Mouse (Mus musculus) CH12.LX (cell line): ENCODE results near the gene Mgat3. TPM values are rescaled to one million over a fixed set of nuclear protein-coding genes. Genes with fewer than 3 reads are reported as not detected.

Experiments used
- DNase-seq: peaks from one replicate; pipeline ENCODE4 v3.0.0-alpha.2; 2013; ENCODE audit errors: extremely low read depth
- H3K27ac ChIP-seq: 2 replicates; pipeline ENCODE4 v1.5.1; 2012; ENCODE audit warnings: low read depth, mild to moderate bottlenecking, control low read depth, moderate library complexity; ENCODE audit not compliant: insufficient read depth
- H3K27me3 ChIP-seq: replicated peaks from 2 replicates; pipeline ENCODE3; 2012; ENCODE audit warnings: inconsistent platforms
- H3K36me3 ChIP-seq, 2 experiments: replicated peaks in 1 of 2; 2 replicates each; pipeline versions ENCODE3 to v1.6.1; 2012; ENCODE audit warnings: inconsistent platforms in 1 of 2, low read length in 1 of 2, mild to moderate bottlenecking in 1 of 2, mixed read lengths in 1 of 2, moderate library complexity in 1 of 2; ENCODE audit not compliant: control insufficient read depth in 1 of 2, insufficient read depth in 1 of 2
- H3K4me1 ChIP-seq, 2 experiments: 2 replicates each; pipeline ENCODE4 v1.6.1; 2012; ENCODE audit warnings: inconsistent platforms in 1 of 2, moderate library complexity in 1 of 2; ENCODE audit not compliant: insufficient read depth in 2 of 2, control insufficient read depth in 1 of 2
- H3K4me2 ChIP-seq: 2 replicates; pipeline ENCODE4 v1.6.1; 2012; ENCODE audit warnings: low read depth, mild to moderate bottlenecking, control low read depth; ENCODE audit not compliant: poor library complexity, insufficient read depth, severe bottlenecking
- H3K4me3 ChIP-seq, 3 experiments: fragments of 150-350 bp in 1 of 3; sonication (generic) in 1 of 3; replicated peaks in 1 of 3; 2 replicates each; pipeline versions ENCODE3 to v1.5.1; 2011 to 2012; ENCODE audit warnings: low read depth in 2 of 3, low read length in 2 of 3, mild to moderate bottlenecking in 2 of 3, moderate library complexity in 2 of 3, control low read depth in 1 of 3, improper control_type of control experiment in 1 of 3, inconsistent platforms in 1 of 3, mixed read lengths in 1 of 3; ENCODE audit not compliant: poor library complexity in 1 of 3
- H3K79me2 ChIP-seq: replicated peaks from 2 replicates; pipeline ENCODE4 v1.6.1; 2012; ENCODE audit warnings: mild to moderate bottlenecking, moderate library complexity; ENCODE audit not compliant: control insufficient read depth, poor library complexity, insufficient read depth, severe bottlenecking; ENCODE audit errors: extremely low read depth
- H3K9ac ChIP-seq: 2 replicates; pipeline ENCODE4 v1.6.1; 2012; ENCODE audit warnings: low read depth, mild to moderate bottlenecking, control low read depth, moderate library complexity; ENCODE audit not compliant: insufficient read depth
- H3K9me3 ChIP-seq: replicated peaks from 2 replicates; pipeline ENCODE3; 2012; ENCODE audit warnings: low read length, inconsistent platforms, mixed read lengths
- BHLHE40 ChIP-seq: IDR thresholded peaks from 2 replicates; pipeline ENCODE4 v1.6.1; 2011; ENCODE audit warnings: mild to moderate bottlenecking, low read depth, low read length, improper control_type of control experiment
- CHD1 ChIP-seq: IDR thresholded peaks from 2 replicates; pipeline ENCODE4 v1.6.1; 2012; ENCODE audit warnings: low read depth, low read length, improper control_type of control experiment, inconsistent platforms
- CHD2 ChIP-seq: IDR thresholded peaks from 2 replicates; pipeline ENCODE4 v1.6.1; 2011; ENCODE audit warnings: low read length, improper control_type of control experiment
- CTCF ChIP-seq, 2 experiments: IDR thresholded peaks in 1 of 2; conservative IDR thresholded peaks in 1 of 2; 2 replicates each; pipeline ENCODE4 v1.5.1; 2011 to 2012; ENCODE audit warnings: low read depth in 2 of 2, low read length in 2 of 2, improper control_type of control experiment in 1 of 2, inconsistent platforms in 1 of 2, mild to moderate bottlenecking in 1 of 2, moderate library complexity in 1 of 2
- E2F4 ChIP-seq: IDR thresholded peaks from 2 replicates; pipeline ENCODE4 v1.6.1; 2011; ENCODE audit warnings: low read depth, low read length, improper control_type of control experiment; ENCODE audit not compliant: insufficient replicate concordance
- ELF1 ChIP-seq: IDR thresholded peaks from 2 replicates; pipeline ENCODE4 v1.6.1; 2014; ENCODE audit warnings: low read depth, mild to moderate bottlenecking, inconsistent platforms, low read length, improper control_type of control experiment
- EP300 ChIP-seq: IDR thresholded peaks from 2 replicates; pipeline ENCODE4 v1.6.1; 2011; ENCODE audit warnings: low read length, improper control_type of control experiment
- ETS1 ChIP-seq: conservative IDR thresholded peaks from 2 replicates; pipeline ENCODE4 v1.6.1; 2012; ENCODE audit warnings: low read depth, mild to moderate bottlenecking, inconsistent platforms, low read length, improper control_type of control experiment, moderate library complexity
- GABPA ChIP-seq: IDR thresholded peaks from 2 replicates; pipeline ENCODE4 v1.6.1; 2012; ENCODE audit warnings: low read depth, low read length, improper control_type of control experiment, inconsistent platforms; ENCODE audit not compliant: insufficient replicate concordance
- HCFC1 ChIP-seq: IDR thresholded peaks from 2 replicates; pipeline ENCODE4 v1.6.1; 2012; ENCODE audit warnings: low read depth, mild to moderate bottlenecking, inconsistent platforms, low read length, improper control_type of control experiment
- IRF4 ChIP-seq: IDR thresholded peaks from 2 replicates; pipeline ENCODE4 v1.6.1; 2014; ENCODE audit warnings: low read depth, mild to moderate bottlenecking, inconsistent platforms, low read length, improper control_type of control experiment
- KAT2A ChIP-seq: IDR thresholded peaks from 2 replicates; pipeline ENCODE4 v1.6.1; 2012; ENCODE audit warnings: low read length, improper control_type of control experiment, inconsistent platforms; ENCODE audit not compliant: insufficient replicate concordance
- MAX ChIP-seq: IDR thresholded peaks from 2 replicates; pipeline ENCODE4 v1.6.1; 2011; ENCODE audit warnings: low read length, improper control_type of control experiment
- MAZ ChIP-seq: IDR thresholded peaks from 2 replicates; pipeline ENCODE4 v1.6.1; 2012; ENCODE audit warnings: low read depth, mild to moderate bottlenecking, inconsistent platforms, low read length, improper control_type of control experiment, moderate library complexity
- MEF2A ChIP-seq: IDR thresholded peaks from 2 replicates; pipeline ENCODE4 v1.6.1; 2014; ENCODE audit warnings: low read depth, mild to moderate bottlenecking, inconsistent platforms, low read length, improper control_type of control experiment, borderline replicate concordance
- MXI1 ChIP-seq: IDR thresholded peaks from 2 replicates; pipeline ENCODE4 v1.6.1; 2011; ENCODE audit warnings: mild to moderate bottlenecking, low read depth, low read length, improper control_type of control experiment
- MYC ChIP-seq: IDR thresholded peaks from 2 replicates; pipeline ENCODE4 v1.6.1; 2011; ENCODE audit warnings: low read depth, mild to moderate bottlenecking, improper control_type of control experiment, low read length
- NELFE ChIP-seq: IDR thresholded peaks from 2 replicates; pipeline ENCODE4 v1.6.1; 2011; ENCODE audit warnings: low read depth, low read length, improper control_type of control experiment
- NRF1 ChIP-seq: IDR thresholded peaks from 2 replicates; pipeline ENCODE4 v1.6.1; 2014; ENCODE audit warnings: low read depth, mild to moderate bottlenecking, inconsistent platforms, low read length, improper control_type of control experiment, moderate library complexity
- PAX5 ChIP-seq: IDR thresholded peaks from 2 replicates; pipeline ENCODE4 v1.6.1; 2012; ENCODE audit warnings: low read length, inconsistent platforms, mixed read lengths
- POLR2A ChIP-seq: IDR thresholded peaks from 2 replicates; pipeline ENCODE4 v1.6.1; 2011; ENCODE audit warnings: low read depth, mild to moderate bottlenecking, improper control_type of control experiment, low read length
- RAD21 ChIP-seq: IDR thresholded peaks from 2 replicates; pipeline ENCODE4 v1.6.1; 2011; ENCODE audit warnings: low read depth, mild to moderate bottlenecking, low read length, improper control_type of control experiment, moderate library complexity
- SIN3A ChIP-seq: IDR thresholded peaks from 2 replicates; pipeline ENCODE4 v1.6.1; 2012; ENCODE audit warnings: low read length, improper control_type of control experiment, inconsistent platforms
- SMC3 ChIP-seq: IDR thresholded peaks from 2 replicates; pipeline ENCODE4 v1.6.1; 2011; ENCODE audit warnings: low read depth, low read length, improper control_type of control experiment
- TBP ChIP-seq: conservative IDR thresholded peaks from 2 replicates; pipeline ENCODE4 v1.6.1; 2011; ENCODE audit warnings: low read depth, low read length, improper control_type of control experiment
- TCF12 ChIP-seq: IDR thresholded peaks from 2 replicates; pipeline ENCODE4 v1.6.1; 2014; ENCODE audit warnings: low read depth, mild to moderate bottlenecking, inconsistent platforms, low read length, improper control_type of control experiment
- UBTF ChIP-seq: IDR thresholded peaks from 2 replicates; pipeline ENCODE4 v1.6.1; 2012; ENCODE audit warnings: low read depth, mild to moderate bottlenecking, inconsistent platforms, low read length, improper control_type of control experiment, moderate library complexity
- USF1 ChIP-seq: IDR thresholded peaks from 2 replicates; pipeline ENCODE4 v1.6.1; 2014; ENCODE audit warnings: low read depth, mild to moderate bottlenecking, inconsistent platforms, low read length, improper control_type of control experiment
- USF2 ChIP-seq: conservative IDR thresholded peaks from 2 replicates; pipeline ENCODE4 v1.6.1; 2011; ENCODE audit warnings: low read depth, low read length, improper control_type of control experiment
- ZKSCAN1 ChIP-seq: IDR thresholded peaks from 2 replicates; pipeline ENCODE4 v1.6.1; 2012; ENCODE audit warnings: low read depth, inconsistent platforms, low read length, improper control_type of control experiment, borderline replicate concordance
- dilution Hi-C: fragments of 300-500 bp; cut with MboI; formaldehyde crosslinking; loops from 2 replicates; pipeline ENCODE4 v1.14.3; 2020; ENCODE audit warnings: low sequenced_read_pairs; ENCODE audit not compliant: extremely low pct_unique_long_range_greater_than_20kb, extremely low pct_ligation_motif_present
- in situ Hi-C: fragments of 300-500 bp; cut with MboI; formaldehyde crosslinking; loops from 3 replicates; pipeline ENCODE4 v1.14.3; 2019; ENCODE audit warnings: low sequenced_read_pairs, low pct_ligation_motif_present, low pct_unique_long_range_greater_than_20kb, mixed read lengths
- polyA plus RNA-seq: library from polyadenylated mRNA; unstranded; fragments of >175 nt; gene quantifications from 2 replicates; pipeline ENCODE4 v1.2.1, GENCODE M21; 2012; ENCODE audit warnings: low read depth; ENCODE audit not compliant: insufficient read length
- total RNA-seq, 2 experiments: library from RNA; depleted of rRNA; stranded (reverse); fragments of 300-350 nt in 1 of 2; fragments of >200 nt in 1 of 2; gene quantifications; 2 replicates each; pipeline ENCODE4 v1.2.3; 2012 to 2014

Gene Mgat3
- total and polyA plus RNA-seq, 3 experiments: 0.09 to 0.36 (median 0.21) TPM

DNA sequence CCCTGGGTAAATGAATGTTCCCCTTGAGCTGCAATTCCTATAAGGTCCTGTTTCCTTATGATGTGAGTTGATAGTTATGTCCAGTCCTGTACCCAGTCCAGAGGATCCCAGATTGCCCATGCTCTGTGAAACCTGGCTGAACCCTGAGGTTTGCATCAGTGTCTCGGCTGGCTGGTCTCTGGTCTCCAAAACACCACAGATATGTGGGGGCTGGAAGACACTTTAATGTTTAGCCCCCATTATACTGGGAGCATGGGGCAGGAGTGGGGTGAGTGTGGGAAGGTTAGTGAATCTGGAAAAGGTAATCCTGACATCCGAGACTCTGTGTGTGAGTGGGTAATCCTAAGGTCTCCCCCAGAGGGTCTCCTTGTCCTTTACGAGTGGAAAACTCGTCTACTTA is 59.5 kb downstream of the Mgat3 start:
- no peak for TF ChIP-seq MXI1
- no peak for TF ChIP-seq KAT2A
- no peak for TF ChIP-seq POLR2A
- no peak for TF ChIP-seq BHLHE40
- no peak for TF ChIP-seq TBP
- no peak for TF ChIP-seq USF2
- TF ChIP-seq MAZ: no peak
- no peak for TF ChIP-seq CTCF (conservative IDR thresholded peaks at IDR 0.05 in 1 of 2, IDR thresholded peaks at IDR 0.05 in 1 of 2; ENCODE audit: low read depth in 2 of 2, low read length in 2 of 2)
- TF ChIP-seq PAX5: no peak
- no peak for TF ChIP-seq ZKSCAN1
- TF ChIP-seq EP300: no peak
- TF ChIP-seq ETS1: no peak
- no peak for TF ChIP-seq CHD2
- no peak for TF ChIP-seq GABPA
- no peak for TF ChIP-seq SIN3A
- TF ChIP-seq SMC3: no peak
- TF ChIP-seq TCF12: no peak
- TF ChIP-seq ELF1: no peak
- no peak for TF ChIP-seq NELFE
- no peak for TF ChIP-seq MEF2A
- Histone ChIP-seq H3K27ac (no peak overlapping the region), H3K79me2 (peaks cover 28% of the 10 kb centered on the region), H3K4me3 (no peak overlapping the region), H3K4me1 (peaks cover 2 to 25% of the 10 kb centered on the region in 2 experiments; a peak in 3 of 4 replicates), H3K27me3 (no peaks in the 10 kb centered on the region), H3K36me3 (peaks cover 27 to 30% of the 10 kb centered on the region in 2 experiments), H3K9ac (0 out of 2 replicates have a peak overlapping the region, but pooled peaks have one; percentile 23), H3K4me2 (no peak overlapping the region), H3K9me3 (no peaks in the 10 kb centered on the region)
- dilution Hi-C loops (no loop called here), in situ Hi-C loops (loop anchor here (10.0 kb wide), 1 partner anchor 288 kb away; no protein-coding TSS in a partner anchor)
- DNase-seq: no peak

DNA sequence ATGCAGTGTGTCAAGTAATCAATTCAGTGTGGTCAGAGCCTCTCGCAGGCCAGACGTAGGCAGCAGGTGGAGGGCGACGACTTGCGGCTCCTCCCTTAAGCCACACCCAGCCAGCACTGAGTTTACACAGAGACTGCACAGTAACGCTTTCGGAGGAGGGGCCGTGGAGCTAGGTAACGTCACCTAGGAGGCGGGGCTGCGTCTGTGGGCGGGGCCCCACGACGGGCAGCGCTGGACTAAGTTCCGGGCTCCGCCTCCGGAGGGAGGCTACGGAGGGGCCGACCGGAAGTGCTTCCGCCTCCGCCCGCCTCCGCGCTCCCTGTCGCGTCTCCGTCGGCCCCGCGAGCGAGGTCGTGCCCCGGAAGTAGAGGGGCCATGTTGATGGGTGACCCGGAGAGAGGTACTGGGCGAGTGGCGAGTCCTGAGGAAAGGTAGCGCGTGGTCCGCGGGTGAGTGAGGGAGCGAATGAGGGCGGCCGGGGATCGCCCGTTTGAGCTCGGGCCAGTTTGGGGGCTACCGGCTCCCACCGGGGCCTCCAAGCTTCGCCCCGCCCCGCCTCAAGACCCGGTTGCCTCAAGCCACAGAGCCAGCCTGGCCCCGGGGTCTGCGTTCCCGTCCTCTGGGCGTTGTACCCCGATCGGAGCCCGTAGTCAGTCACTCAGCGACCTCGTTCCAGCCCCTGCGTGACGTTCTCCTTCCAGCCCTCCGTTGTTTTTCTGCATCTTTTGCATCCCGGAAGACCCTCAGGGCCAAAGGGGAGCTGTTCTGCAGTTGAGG is 60.4 kb downstream of the Mgat3 start, which contains the start of gene Mief1:
Gene Mief1 (plus strand): TSS at position 286 of the 777 bp plus-strand sequence.
- peaks cover 2 to 23% of the 10 kb centered on the region in 2 experiments; a peak in 3 of 4 replicates for H3K4me1 ChIP-seq
- in situ Hi-C loops: loop anchor here (10.0 kb wide), 1 partner anchor 289 kb away; no protein-coding TSS in a partner anchor
- peak; percentile 97 for DNase-seq
- peaks cover 28% of the 10 kb centered on the region for H3K79me2 ChIP-seq
- H3K27ac ChIP-seq: peak within 1 kb of the TSS; percentile 10; the same call in 1 of the 2 replicates
- peak within 1 kb of the TSS; percentile 90 for H3K4me2 ChIP-seq
- peak within 1 kb of the TSS; percentile 75 to 98 (median 96) for H3K4me3 ChIP-seq
- no peaks in the 10 kb centered on the region for H3K9me3 ChIP-seq
- peak within 1 kb of the TSS; percentile 89 for H3K9ac ChIP-seq
- dilution Hi-C loops: no loop called here
- no peaks in the 10 kb centered on the region for H3K27me3 ChIP-seq
- peaks cover 35 to 39% of the 10 kb centered on the region in 2 experiments for H3K36me3 ChIP-seq
- TF ChIP-seq ETS1 (no peak), USF1 (no peak), CHD2 (peak; percentile 95), SIN3A (peak; percentile 90), CHD1 (no peak), MYC (peak; percentile 64; the same call in 1 of the 2 replicates), CTCF (conservative IDR thresholded peaks at IDR 0.05 in 1 of 2, IDR thresholded peaks at IDR 0.05 in 1 of 2; ENCODE audit: low read depth in 2 of 2, low read length in 2 of 2) (peak in 1 of 2 experiments; percentile 45; a peak in 2 of 4 replicates), ELF1 (peak; percentile 94), ZKSCAN1 (no peak), MAX (peak; percentile 79; the same call in 1 of the 2 replicates), EP300 (no peak), NRF1 (peak; percentile 60), HCFC1 (peak; percentile 93), MAZ (peak; percentile 88), IRF4 (peak; percentile 56), RAD21 (peak; percentile 10), KAT2A (peak; percentile 90; the same call in 1 of the 2 replicates), E2F4 (no peak), UBTF (0 out of 2 replicates have a peak, but pooled peaks have one; percentile 47)
